Mouse (Mus musculus): Measurements from ENCODE around the gene Slc22a2. TPM values are rescaled to one million over a fixed set of nuclear protein-coding genes. Genes with fewer than 3 reads are reported as not detected.
"Not testable (repeated sequence)": the region's sequence is repeated elsewhere in the genome, so short reads cannot be mapped to it uniquely, and the experiment has no call there.

The Slc22a2 gene
- 1 to 10 TPM; 1.7 to 2.0 TPM for total RNA-seq (2021)
- long read RNA-seq, experiment 1, partial matches to known transcripts: 2 of 4 reads
- long read RNA-seq, experiment 1, other reads (novel, unspliced or antisense): 2 of 4 reads
- long read RNA-seq, experiment 2, transcript Slc22a2-201 (11 exons, 2,195 nt): major isoform, 7 of 10 reads
- long read RNA-seq, experiment 2, partial matches to known transcripts: 2 of 10 reads
- long read RNA-seq, experiment 2, other reads (novel, unspliced or antisense): 1 of 10 reads

DNA sequence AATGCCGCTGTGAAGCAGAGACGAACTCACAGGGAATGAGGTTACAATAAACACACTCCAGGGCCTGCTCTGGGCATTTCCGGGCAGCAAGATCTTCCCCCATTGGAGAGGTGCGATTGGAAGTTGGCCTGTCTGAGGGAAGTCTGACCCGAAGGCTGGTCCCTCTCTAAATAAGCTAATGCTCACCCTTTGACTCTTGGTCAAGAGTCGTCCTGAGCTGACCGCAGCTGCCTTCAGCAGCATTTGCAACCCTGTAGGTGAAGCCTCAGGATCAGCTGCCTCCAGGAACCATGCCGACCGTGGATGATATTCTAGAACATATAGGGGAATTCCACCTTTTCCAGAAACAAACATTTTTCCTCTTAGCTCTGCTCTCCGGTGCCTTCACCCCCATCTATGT lies at the start of gene Slc22a2:
Gene Slc22a2, plus strand, starts transcription at position 142 of the 400 bp plus-strand sequence.
- DNase-seq: no peak

DNA sequence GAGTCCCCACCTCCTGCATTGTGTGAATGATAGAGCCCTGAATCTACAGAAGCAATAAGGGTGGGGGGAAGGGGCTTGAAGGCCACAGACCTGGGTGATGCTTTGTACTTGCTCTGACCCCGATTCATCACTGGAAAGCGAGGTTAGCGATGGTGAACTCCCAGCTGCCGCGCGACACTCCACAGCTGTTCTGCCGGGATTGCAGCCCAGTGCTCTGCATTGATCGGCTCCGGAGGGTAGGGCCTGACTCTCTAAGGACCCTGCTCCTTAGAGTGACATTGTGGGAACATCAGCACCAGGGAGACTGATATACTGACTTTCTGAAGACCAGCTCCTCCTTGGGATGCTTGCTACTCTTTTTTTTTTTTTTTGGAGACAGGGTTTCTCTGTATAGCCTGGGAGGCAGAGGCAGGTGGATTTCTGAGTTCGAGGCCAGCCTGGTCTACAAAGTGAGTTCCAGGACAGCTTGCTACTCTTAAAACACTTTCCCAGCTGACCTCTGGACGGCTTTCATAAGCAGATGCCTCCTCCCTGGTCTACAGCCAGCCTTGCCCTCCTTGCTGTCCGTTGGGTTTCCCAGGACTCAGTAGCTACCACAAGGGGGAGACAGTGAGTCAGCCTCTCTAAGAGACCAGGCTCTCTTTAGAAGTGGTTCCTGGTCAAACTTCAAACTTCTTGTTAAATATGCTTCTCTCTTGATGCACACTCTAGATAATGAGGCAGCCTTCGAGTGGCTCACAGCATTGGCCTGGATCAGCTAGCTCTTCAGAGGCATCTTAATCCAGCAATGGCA lies 49.4 kb upstream of the Slc22a2 start:
- peak; percentile 86 for DNase-seq

DNA sequence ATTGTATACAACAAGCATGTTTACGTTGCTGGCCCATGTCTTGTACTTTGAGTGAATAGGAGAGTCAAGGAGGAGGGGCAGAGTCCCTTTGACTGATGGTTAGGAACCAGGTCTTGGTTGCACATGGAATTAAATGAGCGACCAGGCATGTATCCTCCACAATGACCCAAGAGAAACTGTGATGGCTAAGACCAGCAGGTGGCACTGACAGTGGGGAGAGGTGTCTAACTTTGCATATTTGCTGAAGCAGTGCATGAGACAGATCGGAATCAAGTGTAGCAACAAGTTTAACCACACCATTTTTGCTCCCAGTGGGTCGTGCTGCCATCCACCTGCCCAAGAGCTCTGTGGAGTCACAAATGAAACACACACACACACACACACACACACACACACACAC lies 21.7 kb upstream of the Slc22a2 start:
- no peak for DNase-seq

DNA sequence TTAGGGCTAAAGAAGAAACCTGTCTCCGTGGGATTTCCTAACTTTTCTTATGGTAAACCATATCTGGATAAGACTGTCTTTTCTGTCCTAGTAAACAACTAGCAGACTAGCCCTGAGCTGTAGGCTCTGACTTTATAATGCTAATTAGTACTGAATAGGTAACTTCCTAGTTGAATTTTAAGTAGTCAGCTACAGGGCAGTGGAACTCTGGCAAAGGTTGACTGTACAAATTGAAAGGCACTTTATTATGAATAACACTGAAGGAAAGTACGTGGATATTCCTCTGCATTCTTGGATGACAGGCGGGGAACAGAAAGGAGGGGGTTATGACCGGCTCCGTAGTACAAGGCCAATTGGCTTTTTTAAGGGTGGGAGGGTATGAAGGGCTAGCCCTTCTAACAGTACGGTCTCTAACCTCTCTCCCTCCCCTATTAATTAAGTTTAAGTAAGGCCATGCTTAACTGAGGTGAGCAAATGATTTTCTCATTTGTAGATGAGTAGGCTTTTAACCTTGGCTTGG lies 19.4 kb upstream of the Slc22a2 start:
- DNase-seq: not testable (repeated sequence)

DNA sequence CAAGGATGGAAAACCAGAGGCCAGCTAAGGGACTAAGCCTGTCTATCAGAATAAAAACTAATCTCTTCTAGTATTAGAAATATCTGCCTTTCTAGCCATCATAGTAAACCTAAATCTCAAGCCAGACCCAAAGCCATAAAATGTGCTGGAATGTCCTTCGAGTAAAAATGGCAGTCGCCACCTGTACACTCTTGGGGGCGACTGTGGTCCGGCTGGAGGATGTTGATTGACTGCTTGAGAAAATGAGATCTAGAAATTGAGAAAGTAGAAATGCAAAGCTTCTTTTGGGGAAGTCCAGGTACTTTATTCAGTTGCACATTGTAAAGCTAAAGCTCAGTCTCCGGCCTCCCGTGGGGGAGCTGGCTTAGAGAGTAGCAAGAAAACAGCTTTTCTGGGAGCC lies 18.5 kb upstream of the Slc22a2 start:
- no peak for DNase-seq

DNA sequence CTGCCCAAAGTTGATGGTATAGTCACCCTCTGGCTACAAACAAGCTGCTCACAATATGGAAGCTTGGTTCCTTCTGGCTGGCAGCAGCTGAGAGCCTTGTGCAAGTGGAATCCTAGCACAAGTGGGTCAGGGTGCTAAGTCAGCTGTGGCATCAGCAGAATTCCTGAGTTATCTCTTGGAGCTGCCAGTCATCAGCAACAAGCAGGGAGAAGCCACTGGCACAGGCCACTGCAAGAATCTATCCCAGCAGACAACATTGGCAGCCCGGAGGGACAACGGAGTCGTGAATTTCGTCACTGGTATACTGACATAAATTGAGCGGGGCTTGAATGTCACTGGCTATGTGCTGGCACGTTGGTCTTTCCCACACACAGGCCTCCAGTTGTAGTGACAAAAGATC lies 12.6 kb upstream of the Slc22a2 start:
- DNase-seq: peak; percentile 73

DNA sequence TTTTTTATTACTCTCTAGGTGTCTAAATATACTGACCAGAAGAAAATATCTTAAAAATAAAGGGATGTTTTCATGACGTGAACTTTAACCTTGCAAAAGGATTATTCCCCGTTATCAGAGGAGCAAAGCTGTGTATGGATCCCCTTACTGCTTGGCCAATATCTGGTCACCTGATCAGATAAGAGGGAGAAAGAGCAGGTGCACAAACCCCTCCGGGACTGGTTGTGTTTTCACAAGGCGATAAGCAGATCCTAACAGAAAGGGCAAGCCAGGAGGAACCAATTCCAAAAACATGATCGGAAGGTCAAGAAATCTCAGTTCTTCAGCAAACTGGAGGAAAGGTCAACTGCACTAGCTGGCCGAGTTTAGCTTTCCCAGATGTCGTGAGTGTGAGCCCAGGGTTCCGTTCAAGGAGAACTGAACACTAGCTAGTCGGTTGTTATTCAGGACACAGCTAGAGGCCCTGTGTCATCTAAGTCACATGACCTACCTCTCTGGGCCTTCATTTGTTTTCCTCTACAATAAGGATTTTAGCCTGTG lies 11.9 kb upstream of the Slc22a2 start:
- peak; percentile 42 for DNase-seq

DNA sequence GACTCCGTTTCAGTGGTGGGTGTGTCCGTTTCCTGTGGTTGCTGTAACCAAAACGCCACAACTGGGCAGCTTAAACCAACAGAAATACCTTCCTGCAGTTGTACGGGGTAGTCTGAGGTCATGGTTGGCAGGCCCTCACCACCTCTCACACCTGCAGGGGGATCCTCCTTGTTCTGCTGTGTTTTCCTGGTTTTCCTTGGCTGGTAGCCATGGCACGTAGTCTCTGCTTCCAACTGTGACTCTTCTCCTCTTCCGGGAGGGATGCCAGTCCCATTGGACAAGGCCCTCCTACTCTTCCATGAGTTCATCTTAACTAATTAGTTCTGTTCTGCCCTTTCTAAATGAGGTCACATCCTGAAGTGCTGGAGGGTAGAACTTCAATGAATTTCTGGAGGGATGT lies 8.5 kb upstream of the Slc22a2 start:
- no peak for DNase-seq

DNA sequence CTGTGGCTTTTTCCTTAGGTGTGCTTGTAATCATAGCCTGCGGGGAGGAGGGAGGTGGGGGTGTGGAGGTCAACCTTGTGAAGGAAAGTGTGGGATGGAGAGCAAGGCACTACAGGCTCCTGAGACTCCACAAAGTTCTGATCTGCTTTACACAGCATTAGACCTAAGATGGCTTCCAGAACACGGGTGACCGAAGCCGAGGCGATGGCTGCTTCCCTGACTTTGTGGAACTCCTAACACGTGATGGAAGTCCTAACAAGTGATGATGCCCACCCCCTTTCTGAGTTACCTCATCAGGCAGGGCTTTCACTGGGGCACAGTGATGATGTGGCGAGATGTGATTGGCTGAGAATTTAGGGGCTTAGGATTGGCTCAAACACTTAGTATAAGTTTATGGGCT lies 6.8 kb upstream of the Slc22a2 start:
- DNase-seq: no peak

DNA sequence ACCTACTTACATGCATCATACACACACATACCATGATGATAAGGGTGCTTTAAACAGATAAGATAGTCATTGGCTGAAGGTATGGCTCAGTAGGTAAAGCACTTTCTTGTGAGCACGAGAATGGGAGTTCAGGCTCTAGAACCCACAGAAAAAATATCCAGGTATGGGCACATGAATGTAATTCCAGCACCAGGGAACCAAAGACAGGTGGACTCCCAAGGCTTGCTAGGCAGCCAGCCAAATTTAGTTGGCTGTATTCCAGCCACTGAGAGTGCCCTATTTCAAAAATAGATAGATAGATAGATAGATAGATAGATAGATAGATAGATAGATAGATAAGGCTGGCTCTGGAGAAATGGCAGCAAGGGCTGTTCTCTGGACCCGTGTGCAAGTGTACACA lies 1.4 kb downstream of the Slc22a2 start:
- DNase-seq: no peak

DNA sequence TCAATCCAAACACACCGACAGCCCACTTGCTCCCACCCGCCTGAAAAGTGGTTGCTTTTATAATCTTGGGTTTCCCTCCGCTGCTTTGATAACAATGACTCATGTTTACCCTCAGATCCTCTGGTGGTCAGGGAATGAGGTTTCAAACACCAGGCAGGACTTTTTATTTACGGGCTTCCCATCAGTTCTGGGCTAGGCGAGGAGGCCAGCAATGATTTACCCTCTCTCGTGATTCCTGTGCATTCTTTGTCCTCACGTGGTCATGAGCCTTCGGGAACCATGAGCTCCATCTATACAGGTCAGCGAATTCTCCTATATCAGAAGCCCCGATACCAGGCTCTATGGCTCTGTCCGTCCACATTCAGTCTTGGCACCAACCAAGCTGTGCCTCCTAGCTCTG lies 3.0 kb downstream of the Slc22a2 start:
- no peak for DNase-seq

DNA sequence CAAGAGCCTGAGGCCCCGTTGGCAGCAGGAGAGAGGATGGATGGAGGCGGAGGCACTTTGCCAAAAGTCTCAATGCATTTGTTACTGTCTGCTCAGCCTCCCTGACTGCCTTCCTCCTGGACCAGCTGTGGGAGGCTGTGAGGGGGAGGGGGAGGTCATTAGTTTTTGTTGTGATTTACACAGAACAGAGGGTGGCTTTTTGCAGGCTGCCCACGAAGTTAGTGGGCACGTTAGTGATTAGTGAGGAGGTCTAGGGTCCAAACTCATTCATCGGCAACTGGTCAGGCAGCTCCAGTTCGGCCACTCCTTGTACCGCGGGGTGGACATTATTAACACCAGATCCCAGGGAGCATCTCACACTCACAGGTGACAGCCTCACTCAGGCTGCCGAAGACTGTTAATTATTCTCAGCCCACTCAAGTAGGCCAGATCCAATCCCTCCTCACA lies 4.9 kb downstream of the Slc22a2 start:
- DNase-seq: no peak

DNA sequence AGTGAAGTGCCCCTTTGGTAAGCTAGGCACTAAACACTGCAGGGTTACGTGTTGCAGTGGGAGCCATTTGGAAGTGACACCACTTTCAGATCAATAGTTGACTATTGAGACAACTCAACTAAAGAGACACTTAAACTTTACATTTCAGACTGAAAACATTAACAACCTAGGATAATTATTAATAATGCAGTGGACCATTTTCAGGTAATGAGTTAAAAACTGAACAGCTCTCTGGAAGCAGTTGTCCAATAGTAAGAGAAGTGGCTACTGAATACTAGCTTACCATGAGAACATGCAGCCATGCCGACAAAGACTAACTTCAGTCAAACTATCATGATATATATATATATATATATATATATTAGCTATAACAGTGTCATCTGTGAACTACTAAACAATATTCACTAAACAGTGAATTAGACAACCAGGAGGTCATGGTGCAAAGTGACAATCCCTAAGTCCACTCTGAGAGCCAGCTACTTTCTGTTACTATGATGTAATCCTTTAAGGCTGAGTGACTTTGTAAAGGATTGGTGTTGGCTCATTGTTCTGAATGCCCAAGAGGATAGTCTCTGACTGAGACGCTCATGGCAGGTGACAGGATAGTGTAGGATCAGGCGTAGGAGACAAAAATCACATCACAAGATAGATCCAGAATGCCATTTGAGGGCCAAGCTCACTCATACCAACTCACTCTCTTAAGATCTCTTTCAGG lies 7.1 kb downstream of the Slc22a2 start:
- no peak for DNase-seq

DNA sequence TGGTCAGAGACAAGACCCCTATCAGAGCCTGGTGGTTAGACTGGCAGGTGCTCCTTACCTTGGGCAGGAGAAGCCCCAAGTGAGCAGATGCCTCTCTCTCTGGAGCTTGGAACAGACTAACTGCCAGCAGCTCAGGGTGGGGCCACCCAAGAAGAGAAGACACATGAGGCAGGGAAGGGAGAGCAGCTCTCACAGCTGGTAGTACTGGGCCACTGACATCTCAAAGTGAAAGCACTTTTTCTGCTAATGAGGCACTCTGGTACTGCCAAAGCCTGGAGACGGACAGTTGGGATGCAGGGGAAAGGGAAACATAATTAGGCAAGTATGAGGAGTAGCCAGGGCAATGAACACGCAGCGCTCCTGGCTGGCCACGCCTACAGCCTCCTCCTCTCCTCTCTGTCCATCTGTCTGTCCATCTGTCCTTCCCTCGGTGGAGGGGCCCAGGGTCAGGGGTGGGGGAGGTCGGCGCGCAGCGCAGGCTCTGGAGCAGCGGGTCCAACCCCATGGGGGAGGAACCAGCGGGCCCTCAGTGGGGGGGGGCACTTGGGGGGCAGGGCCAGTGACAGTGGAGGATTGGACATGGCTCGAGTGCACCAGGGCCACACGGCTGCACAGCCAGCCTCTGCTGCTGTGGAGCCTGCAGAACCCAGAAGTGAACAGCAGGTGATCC lies 12.0 kb downstream of the Slc22a2 start:
- DNase-seq: no peak

DNA sequence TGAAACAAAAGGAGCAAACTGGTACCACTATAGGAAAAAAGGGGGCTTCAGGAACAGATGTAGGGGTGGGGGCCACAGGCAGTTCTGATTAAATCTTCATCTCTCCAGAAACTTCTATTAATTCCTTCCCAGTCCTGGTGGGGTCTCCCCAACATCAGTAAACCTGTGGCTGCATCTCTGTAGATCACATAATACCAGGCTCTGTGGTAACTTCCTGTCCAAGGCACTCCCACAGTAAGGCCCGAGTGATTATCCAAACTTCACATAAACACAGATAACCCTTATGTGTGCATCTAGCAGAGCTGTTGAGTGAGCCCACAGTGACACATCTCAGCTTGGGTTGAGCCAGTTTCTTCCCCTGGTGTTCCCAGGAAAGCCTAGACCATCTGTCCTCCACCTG lies 22.7 kb downstream of the Slc22a2 start:
- no peak for DNase-seq

DNA sequence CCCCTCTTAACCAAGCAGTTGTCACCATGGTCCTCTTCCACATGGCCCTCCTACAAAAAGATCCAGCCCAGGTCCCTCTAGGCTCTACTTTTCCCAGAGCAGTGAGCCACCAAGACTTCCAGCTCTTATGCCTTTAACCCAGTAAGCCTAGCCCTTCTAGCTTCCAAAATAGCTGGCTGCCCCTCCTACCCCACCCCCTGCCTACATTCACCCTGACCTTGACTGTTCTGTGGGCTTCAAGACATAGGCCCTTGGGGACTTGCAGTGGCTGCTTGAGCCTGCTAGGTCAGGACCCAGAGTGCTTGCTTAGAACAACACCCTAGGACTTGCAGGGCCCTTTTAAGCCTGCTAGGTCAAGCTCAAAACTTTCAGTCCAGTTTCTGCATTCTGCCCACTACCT lies 23.3 kb downstream of the Slc22a2 start:
- peak; percentile 47 for DNase-seq

DNA sequence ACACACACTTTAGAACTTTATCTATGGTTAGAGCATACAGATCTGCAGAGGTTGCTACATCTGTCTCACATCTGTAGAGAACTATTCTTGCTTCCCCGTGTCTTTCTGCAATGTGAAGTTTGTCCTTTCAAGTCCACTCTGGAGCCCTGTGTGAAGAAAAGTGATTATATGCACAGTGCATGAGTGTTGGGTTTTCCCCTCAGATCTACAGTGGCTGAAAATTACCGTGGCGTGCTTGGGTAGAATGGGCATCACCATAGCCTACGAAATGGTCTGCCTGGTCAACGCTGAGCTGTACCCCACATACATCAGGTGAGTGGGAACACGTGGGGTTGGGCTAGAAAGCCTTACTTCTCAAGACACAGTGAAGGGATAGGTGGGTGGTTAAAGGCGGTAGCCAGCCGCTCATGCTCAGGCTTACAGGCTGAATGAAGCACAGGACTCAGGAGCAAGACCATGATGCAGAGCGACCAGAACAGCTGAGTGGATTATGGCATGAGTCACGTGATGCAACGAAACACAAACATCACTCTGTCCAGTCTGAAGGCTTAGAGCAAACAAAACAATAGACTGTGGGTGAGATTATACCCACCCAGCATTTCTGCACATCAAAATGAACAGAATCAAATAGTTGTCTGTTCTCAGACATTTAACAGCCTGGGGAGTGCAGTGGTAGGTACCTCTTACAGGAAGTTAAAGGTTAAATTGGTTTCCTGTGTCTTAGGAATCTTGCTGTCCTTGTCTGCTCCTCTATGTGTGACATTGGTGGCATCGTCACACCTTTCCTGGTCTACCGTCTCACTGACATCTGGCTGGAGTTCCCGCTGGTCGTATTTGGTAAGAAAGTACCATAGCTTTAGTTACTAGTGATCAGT lies 30.8 kb downstream of the Slc22a2 start:
- DNase-seq: no peak

DNA sequence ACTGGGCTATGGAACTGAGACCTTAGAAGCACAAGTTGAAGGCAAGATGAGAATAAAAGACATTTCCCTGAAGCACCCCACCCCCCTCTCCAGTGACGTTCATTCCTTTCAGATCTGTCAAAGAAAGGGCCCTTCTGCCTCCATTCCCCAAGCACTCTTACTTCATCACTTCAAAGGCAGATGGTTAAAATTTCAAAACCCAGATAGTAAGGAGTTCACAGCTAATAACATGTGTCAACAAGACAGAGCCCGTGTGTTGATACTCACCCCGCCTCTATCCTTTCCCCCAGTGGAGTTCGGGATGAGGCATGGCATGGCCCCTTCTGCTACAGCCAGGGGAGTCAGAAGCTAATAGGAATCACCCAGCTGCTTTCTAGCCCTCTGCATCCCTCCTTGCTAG lies 31.5 kb downstream of the Slc22a2 start:
- DNase-seq: no peak

DNA sequence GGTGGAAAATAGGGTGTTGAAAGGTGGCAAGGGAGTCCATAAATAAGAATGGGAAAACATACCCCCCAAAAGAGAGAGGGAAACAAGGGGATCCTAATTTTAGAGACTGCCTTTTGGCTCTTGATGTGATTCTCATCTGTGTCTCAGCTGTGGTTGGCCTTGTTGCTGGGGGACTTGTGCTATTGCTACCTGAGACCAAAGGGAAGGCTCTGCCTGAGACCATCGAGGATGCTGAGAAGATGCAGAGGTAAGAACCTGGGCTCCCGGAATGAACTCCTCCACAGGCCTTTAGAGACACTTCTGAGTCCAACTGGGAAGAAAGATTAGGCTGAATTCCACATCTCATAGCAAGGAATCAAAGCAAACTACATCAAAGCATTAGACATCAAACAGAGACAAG lies 35.7 kb downstream of the Slc22a2 start:
- DNase-seq: no peak

DNA sequence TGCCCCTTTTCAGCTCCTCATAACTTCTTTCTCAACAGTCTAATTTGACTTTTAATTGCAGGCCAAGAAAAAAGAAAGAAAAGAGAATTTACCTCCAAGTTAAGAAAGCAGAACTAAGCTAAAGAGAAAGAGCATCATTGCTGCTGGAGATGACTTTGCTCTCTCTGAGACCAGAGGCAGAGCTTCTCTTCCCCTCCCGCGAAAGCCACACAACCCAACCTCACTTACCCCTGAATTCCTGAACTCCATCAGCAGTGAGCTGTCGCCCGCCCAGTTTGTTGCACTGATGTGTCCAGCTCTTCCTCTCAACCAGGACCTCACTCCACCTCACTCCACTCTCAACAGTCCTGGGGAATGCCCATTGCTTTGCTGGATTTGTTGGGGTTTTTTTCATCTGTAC lies 44.1 kb downstream of the Slc22a2 start:
- no peak for DNase-seq

Data from adrenal gland, postnatal 10 days (tissue).